Mouse (Mus musculus) lung, postnatal 0 days (tissue): ENCODE results near the gene Ywhah.

Experiments
- CTCF ChIP-seq: IDR thresholded peaks from 2 replicates; pipeline ENCODE4 v1.5.1; 2016; ENCODE audit warnings: antibody characterized with exemption, mild to moderate bottlenecking
- EP300 ChIP-seq: IDR thresholded peaks from 2 replicates; pipeline ENCODE4 v1.6.1; 2016; ENCODE audit warnings: antibody characterized with exemption, mild to moderate bottlenecking, control low read depth

GRCm38 (mm10) chr5:32994471-32994870 lies 24.1 kb upstream of the Ywhah start:
- no peak for TF ChIP-seq EP300
- TF ChIP-seq CTCF = no peak
